Mouse (Mus musculus): ENCODE results near the gene Lta.

- TF ChIP-seq POLR2A (IDR thresholded peaks at IDR 0.05; ENCODE audit: extremely low read depth, insufficient read depth, low read length) (no peak), CTCF (IDR thresholded peaks at IDR 0.05; ENCODE audit: extremely low read depth, insufficient read depth, low read length) (peak; percentile 56)
Observed at GRCm38 (mm10) chr17:35195631-35196320, 9.4 kb downstream of the Lta start.
